12 mouse cellular contexts compared by ENCODE assay signal in the genomic region with DNA sequence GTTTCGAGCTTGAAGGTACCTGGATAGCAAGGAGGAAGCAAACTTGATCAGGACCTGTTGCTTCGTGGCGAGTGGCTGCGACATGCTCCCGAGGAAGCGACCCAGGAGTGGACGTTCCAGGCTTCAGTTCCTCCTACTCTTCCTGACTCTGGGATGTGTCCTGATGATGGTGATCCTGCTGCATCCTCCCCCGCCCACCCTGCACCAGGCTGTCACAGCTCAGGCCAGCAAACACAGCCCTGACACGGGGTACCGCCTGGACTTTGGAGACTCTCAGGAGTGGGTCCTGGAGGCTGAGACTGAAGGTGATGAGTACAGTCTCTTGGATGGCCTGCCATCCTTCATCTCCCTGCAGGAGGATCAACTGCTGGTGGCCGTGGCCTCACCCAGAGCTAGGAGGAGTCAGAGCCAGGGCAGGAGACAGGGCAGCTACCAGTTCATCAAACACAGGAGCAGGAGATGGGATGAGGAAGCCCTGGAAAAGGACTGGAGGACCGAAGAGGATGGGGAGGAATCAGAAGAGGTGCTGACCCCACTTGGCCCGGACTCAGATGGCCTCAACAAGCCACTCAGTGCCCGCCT. TPM values are rescaled to one million over a fixed set of nuclear protein-coding genes. Genes with fewer than 3 reads are reported as not detected.
DNase-seq lines count a peak whose midpoint lies in the region; ATAC-seq and TF ChIP-seq lines count a peak whose summit lies in the region.
"Had no signal": no experiment of that assay in that cellular context is flagged by ENCODE, and none has a peak within 500 bp of the region (broad histone marks: within the 10 kb centered on the region; RNA-seq: fewer than 3 reads in every experiment).

No protein-coding gene starts in this region.

- no peak for DNase-seq in hindbrain, embryonic 10.5 days (ENCODE audit: low spot score)
- no peak for DNase-seq in midbrain, postnatal 0 days (ENCODE audit: low spot score)
- DNase-seq in midbrain, embryonic 11.5 days (ENCODE audit: low spot score, missing footprints) = no peak
- DNase-seq in stomach, postnatal 0 days (ENCODE audit: low spot score) = no peak
- no peak for DNase-seq in urinary bladder, adult 2 months (ENCODE audit: low spot score)
- DNase-seq: lung, embryonic 14.5 days had no signal

- no peak for TF ChIP-seq EP300 in stomach, postnatal 0 days (optimal IDR thresholded peaks at IDR 0.05)

- peaks cover 34% of the 10 kb centered on the region for H3K4me1 ChIP-seq in hindbrain, embryonic 10.5 days (replicated peaks)
- H3K4me1 ChIP-seq in hindbrain, embryonic 12.5 days = peaks cover 21% of the 10 kb centered on the region
- no peaks in the 10 kb centered on the region; the same call in 1 of the 2 replicates for H3K4me1 ChIP-seq in midbrain, postnatal 0 days (ENCODE audit: insufficient read depth, low read length)
- peaks cover 2% of the 10 kb centered on the region; the same call in 1 of the 2 replicates for H3K4me1 ChIP-seq in midbrain, embryonic 11.5 days (ENCODE audit: control insufficient read depth, insufficient read depth, low read length)
- H3K4me1 ChIP-seq in heart, embryonic 11.5 days (ENCODE audit: control insufficient read depth, insufficient read depth, low read length) = peaks cover 15% of the 10 kb centered on the region
- H3K4me1 ChIP-seq in stomach, postnatal 0 days (replicated peaks; ENCODE audit: control insufficient read depth, insufficient read depth) = no peaks in the 10 kb centered on the region

- WGBS in hindbrain, embryonic 10.5 days = 76% methylated on average over 14 of the region's 14 CpGs
- 75% methylated on average over 14 of the region's 14 CpGs for WGBS in hindbrain, embryonic 12.5 days
- 79% methylated on average over 13 of the region's 14 CpGs for WGBS in midbrain, postnatal 0 days
- 77% methylated on average over 14 of the region's 14 CpGs for WGBS in midbrain, embryonic 11.5 days
- WGBS in heart, embryonic 11.5 days (ENCODE audit: insufficient replicate concordance) = 57% methylated on average over 14 of the region's 14 CpGs
- WGBS in stomach, postnatal 0 days = 67% methylated on average over 14 of the region's 14 CpGs

- no peak overlapping the region for H3K4me3 ChIP-seq in hindbrain, embryonic 10.5 days
- H3K4me3 ChIP-seq in hindbrain, embryonic 12.5 days = no peak overlapping the region
- H3K4me3 ChIP-seq in midbrain, postnatal 0 days (ENCODE audit: low read depth, low read length) = no peak overlapping the region
- no peak overlapping the region for H3K4me3 ChIP-seq in midbrain, embryonic 11.5 days (ENCODE audit: low read depth, low read length)
- H3K4me3 ChIP-seq in heart, embryonic 11.5 days (ENCODE audit: low read depth, low read length) = no peak overlapping the region
- H3K4me3 ChIP-seq in stomach, postnatal 0 days (ENCODE audit: low read depth, low read length) = no peak overlapping the region; the same call in 1 of the 2 replicates
- H3K4me3 ChIP-seq: stomach, embryonic 15.5 days had no signal

- H3K9ac ChIP-seq in hindbrain, embryonic 12.5 days = no peak overlapping the region
- H3K9ac ChIP-seq in midbrain, postnatal 0 days (replicated peaks; ENCODE audit: low read length, poor library complexity, severe bottlenecking) = no peak overlapping the region
- no peak overlapping the region for H3K9ac ChIP-seq in midbrain, embryonic 11.5 days (ENCODE audit: low read length)
- no peak overlapping the region for H3K9ac ChIP-seq in heart, embryonic 11.5 days (ENCODE audit: low read depth, low read length)
- H3K9ac ChIP-seq in stomach, postnatal 0 days (ENCODE audit: low read length) = peak overlapping the region; percentile 19; the same call in 1 of the 2 replicates
- H3K9ac ChIP-seq: embryonic facial prominence, embryonic 15.5 days; lung, embryonic 14.5 days; stomach, embryonic 15.5 days had no signal

- ATAC-seq in hindbrain, embryonic 12.5 days (ENCODE audit: low FRiP score) = no peak
- no peak for ATAC-seq in midbrain, postnatal 0 days (ENCODE audit: low FRiP score)
- ATAC-seq in midbrain, embryonic 11.5 days (ENCODE audit: low FRiP score) = no peak
- ATAC-seq in heart, embryonic 11.5 days (replicated peaks; ENCODE audit: insufficient number of reproducible peaks, low FRiP score, low TSS enrichment) = no peak
- no peak for ATAC-seq in stomach, postnatal 0 days (ENCODE audit: low FRiP score, low TSS enrichment)
- no peak for ATAC-seq in CD4-positive, CD25-positive, alpha-beta regulatory T cell, adult 4 months
- ATAC-seq: Patski had no signal

- H3K36me3 ChIP-seq in hindbrain, embryonic 10.5 days = no peaks in the 10 kb centered on the region
- no peaks in the 10 kb centered on the region for H3K36me3 ChIP-seq in hindbrain, embryonic 12.5 days
- H3K36me3 ChIP-seq in midbrain, postnatal 0 days (ENCODE audit: insufficient read depth, low read length) = no peaks in the 10 kb centered on the region
- H3K36me3 ChIP-seq in midbrain, embryonic 11.5 days (ENCODE audit: control insufficient read depth, insufficient read depth, low read length) = no peaks in the 10 kb centered on the region
- no peaks in the 10 kb centered on the region for H3K36me3 ChIP-seq in heart, embryonic 11.5 days (ENCODE audit: control insufficient read depth, insufficient read depth, low read length)
- no peaks in the 10 kb centered on the region for H3K36me3 ChIP-seq in stomach, postnatal 0 days (ENCODE audit: control insufficient read depth, insufficient read depth, low read length)
- H3K36me3 ChIP-seq: embryonic facial prominence, embryonic 15.5 days; stomach, embryonic 15.5 days had no signal

- no peak for TF ChIP-seq CTCF in midbrain, postnatal 0 days (IDR thresholded peaks at IDR 0.05)
- TF ChIP-seq CTCF in stomach, postnatal 0 days (IDR thresholded peaks at IDR 0.05; ENCODE audit: low read depth) = no peak

- peak overlapping the region; percentile 35; the same call in 1 of the 2 replicates for H3K27ac ChIP-seq in hindbrain, embryonic 10.5 days
- H3K27ac ChIP-seq in hindbrain, embryonic 12.5 days = no peak overlapping the region
- H3K27ac ChIP-seq in midbrain, postnatal 0 days (ENCODE audit: low read depth, low read length) = no peak overlapping the region
- no peak overlapping the region for H3K27ac ChIP-seq in midbrain, embryonic 11.5 days (ENCODE audit: low read depth, low read length)
- H3K27ac ChIP-seq in heart, embryonic 11.5 days (ENCODE audit: low read depth, low read length) = no peak overlapping the region
- H3K27ac ChIP-seq in stomach, postnatal 0 days (replicated peaks) = no peak overlapping the region
- H3K27ac ChIP-seq: embryonic facial prominence, embryonic 15.5 days; stomach, embryonic 15.5 days had no signal

- H3K27me3 ChIP-seq in hindbrain, embryonic 10.5 days (ENCODE audit: insufficient read depth, poor library complexity, severe bottlenecking) = peaks cover 25% of the 10 kb centered on the region
- 0 out of 2 replicates have a peak, but pooled peaks cover 9% of the 10 kb centered on the region for H3K27me3 ChIP-seq in hindbrain, embryonic 12.5 days
- no peaks in the 10 kb centered on the region for H3K27me3 ChIP-seq in midbrain, postnatal 0 days (ENCODE audit: insufficient read depth, low read length)
- H3K27me3 ChIP-seq in midbrain, embryonic 11.5 days (ENCODE audit: control insufficient read depth, insufficient read depth, low read length) = no peaks in the 10 kb centered on the region
- H3K27me3 ChIP-seq in heart, embryonic 11.5 days (ENCODE audit: control insufficient read depth, insufficient read depth, low read length) = 0 out of 2 replicates have a peak, but pooled peaks cover 9% of the 10 kb centered on the region
- no peaks in the 10 kb centered on the region for H3K27me3 ChIP-seq in stomach, postnatal 0 days (ENCODE audit: control insufficient read depth, insufficient read depth, low read length)
- H3K27me3 ChIP-seq: Patski had no signal

- H3K9me3 ChIP-seq in hindbrain, embryonic 10.5 days = no peaks in the 10 kb centered on the region
- H3K9me3 ChIP-seq in hindbrain, embryonic 12.5 days (replicated peaks) = no peaks in the 10 kb centered on the region
- H3K9me3 ChIP-seq in midbrain, postnatal 0 days (ENCODE audit: low read length) = no peaks in the 10 kb centered on the region
- no peaks in the 10 kb centered on the region for H3K9me3 ChIP-seq in midbrain, embryonic 11.5 days (ENCODE audit: control insufficient read depth, low read length)
- no peaks in the 10 kb centered on the region for H3K9me3 ChIP-seq in heart, embryonic 11.5 days (replicated peaks; ENCODE audit: control insufficient read depth, low read length)
- H3K9me3 ChIP-seq in stomach, postnatal 0 days (ENCODE audit: control insufficient read depth, low read length) = no peaks in the 10 kb centered on the region
- H3K9me3 ChIP-seq: embryonic facial prominence, embryonic 15.5 days; stomach, embryonic 15.5 days had no signal

- H3K4me2 ChIP-seq in hindbrain, embryonic 12.5 days (replicated peaks) = no peak overlapping the region
- peak overlapping the region; percentile 20; the same call in 1 of the 2 replicates for H3K4me2 ChIP-seq in midbrain, postnatal 0 days (ENCODE audit: low read depth, low read length, poor library complexity, severe bottlenecking)
- H3K4me2 ChIP-seq in midbrain, embryonic 11.5 days = no peak overlapping the region
- peak overlapping the region; percentile 52; the same call in 1 of the 2 replicates for H3K4me2 ChIP-seq in heart, embryonic 11.5 days
- H3K4me2 ChIP-seq in stomach, postnatal 0 days (replicated peaks; ENCODE audit: low read depth) = no peak overlapping the region; the same call in 1 of the 2 replicates
- H3K4me2 ChIP-seq: stomach, embryonic 15.5 days had no signal

RNA-seq across cellular contexts. Expression of gene Galnt15, which starts 0.7 kb away (rescaled TPM):
- 0.13 and 0.17 TPM in 2 replicates for polyA plus RNA-seq in hindbrain, embryonic 10.5 days (2016; fragmentation: Nextera tagmentation; extraction: Ambion mirVana)
- polyA plus RNA-seq in hindbrain, embryonic 12.5 days (2016; fragmentation: Nextera tagmentation; extraction: Ambion mirVana) = 0.12 and 0.14 TPM in 2 replicates
- total RNA-seq in midbrain, postnatal 0 days (2014; rRNA removed) = 1.9 TPM in 2 replicates
- 0.59 and 0.77 TPM in 2 replicates for polyA plus RNA-seq in midbrain, postnatal 0 days (2015; fragmentation: Nextera tagmentation; extraction: Ambion mirVana)
- 0.08 and 0.11 TPM in 2 replicates for polyA plus RNA-seq in midbrain, embryonic 11.5 days (2014; fragmentation: Nextera tagmentation; extraction: Ambion mirVana)
- 0.15 and 0.19 TPM in 2 replicates for polyA plus RNA-seq in heart, embryonic 11.5 days (2014; fragmentation: Nextera tagmentation; extraction: Ambion mirVana)
- 0.56 and 0.71 TPM in 2 replicates for polyA plus RNA-seq in stomach, postnatal 0 days (2015; fragmentation: Nextera tagmentation; extraction: Ambion mirVana)
- polyA plus RNA-seq in urinary bladder, adult 2 months (2012; rRNA removed) = 14.0 and 20.8 TPM in 2 replicates
- polyA plus RNA-seq in CD4-positive, CD25-positive, alpha-beta regulatory T cell, adult 4 months (2017; shearing (Covaris generic)) = not detected

RNA-seq across cellular contexts. Expression of gene Oxnad1, which starts 55.7 kb away (rescaled TPM):
- 22.2 and 23.0 TPM in 2 replicates for polyA plus RNA-seq in hindbrain, embryonic 10.5 days (2016; fragmentation: Nextera tagmentation; extraction: Ambion mirVana)
- polyA plus RNA-seq in hindbrain, embryonic 12.5 days (2016; fragmentation: Nextera tagmentation; extraction: Ambion mirVana) = 14.5 and 20.4 TPM in 2 replicates
- 22.6 and 28.2 TPM in 2 replicates for total RNA-seq in midbrain, postnatal 0 days (2014; rRNA removed)
- 17.8 and 20.0 TPM in 2 replicates for polyA plus RNA-seq in midbrain, postnatal 0 days (2015; fragmentation: Nextera tagmentation; extraction: Ambion mirVana)
- 21.6 and 25.8 TPM in 2 replicates for polyA plus RNA-seq in midbrain, embryonic 11.5 days (2014; fragmentation: Nextera tagmentation; extraction: Ambion mirVana)
- polyA plus RNA-seq in heart, embryonic 11.5 days (2014; fragmentation: Nextera tagmentation; extraction: Ambion mirVana) = 25.6 and 31.9 TPM in 2 replicates
- polyA plus RNA-seq in stomach, postnatal 0 days (2015; fragmentation: Nextera tagmentation; extraction: Ambion mirVana) = 17.7 and 19.3 TPM in 2 replicates
- polyA plus RNA-seq in urinary bladder, adult 2 months (2012; rRNA removed) = 19.9 and 21.9 TPM in 2 replicates
- polyA plus RNA-seq in CD4-positive, CD25-positive, alpha-beta regulatory T cell, adult 4 months (2017; shearing (Covaris generic)) = 10 to 100 TPM; 14.8 to 25.3 TPM

RNA-seq across cellular contexts. Expression of gene Dph3, which starts 56.0 kb away (rescaled TPM):
- polyA plus RNA-seq in hindbrain, embryonic 10.5 days (2016; fragmentation: Nextera tagmentation; extraction: Ambion mirVana) = 89.7 and 93.6 TPM in 2 replicates
- 72.0 and 72.2 TPM in 2 replicates for polyA plus RNA-seq in hindbrain, embryonic 12.5 days (2016; fragmentation: Nextera tagmentation; extraction: Ambion mirVana)
- 45.7 and 52.2 TPM in 2 replicates for total RNA-seq in midbrain, postnatal 0 days (2014; rRNA removed)
- polyA plus RNA-seq in midbrain, postnatal 0 days (2015; fragmentation: Nextera tagmentation; extraction: Ambion mirVana) = 71.1 and 76.0 TPM in 2 replicates
- polyA plus RNA-seq in midbrain, embryonic 11.5 days (2014; fragmentation: Nextera tagmentation; extraction: Ambion mirVana) = 93.2 and 94.8 TPM in 2 replicates
- polyA plus RNA-seq in heart, embryonic 11.5 days (2014; fragmentation: Nextera tagmentation; extraction: Ambion mirVana) = 94.3 and 99.3 TPM in 2 replicates
- 91.4 and 93.3 TPM in 2 replicates for polyA plus RNA-seq in stomach, postnatal 0 days (2015; fragmentation: Nextera tagmentation; extraction: Ambion mirVana)
- polyA plus RNA-seq in urinary bladder, adult 2 months (2012; rRNA removed) = 35.7 and 48.1 TPM in 2 replicates
- 10 to 100 TPM; 55.6 to 63.5 TPM for polyA plus RNA-seq in CD4-positive, CD25-positive, alpha-beta regulatory T cell, adult 4 months (2017; shearing (Covaris generic))

Comparison
In these comparisons a context has a peak if more than half of its experiments do, and no peak if none do; other contexts are left out.
1. H3K4me2 ChIP-seq: peak in midbrain, postnatal 0 days (single experiment) and heart, embryonic 11.5 days (single experiment); none in hindbrain, embryonic 12.5 days (single experiment), midbrain, embryonic 11.5 days (single experiment) and stomach, postnatal 0 days (single experiment).